Mouse (Mus musculus) stomach, embryonic 15.5 days (tissue): ENCODE measurements around the gene Olfr315. TPM values are rescaled to one million over a fixed set of nuclear protein-coding genes. Genes with fewer than 3 reads are reported as not detected.
"Not testable (repeated sequence)": the region's sequence is repeated elsewhere in the genome, so short reads cannot be mapped to it uniquely, and the experiment has no call there.

Experiments
- ATAC-seq: fragments of 200-750 bp; cut with Nextera tagmentation; 2 replicates; pipeline ENCODE4 v1.8.0; 2017; ENCODE audit warnings: low read depth, moderate number of reproducible peaks, moderate TSS enrichment; ENCODE audit not compliant: insufficient read depth, low FRiP score
- H3K27ac ChIP-seq: fragments of 300-500 bp; sonication (generic); 2 replicates; pipeline ENCODE4 v1.5.1; 2015; ENCODE audit warnings: mild to moderate bottlenecking, inconsistent platforms
- H3K27me3 ChIP-seq: fragments of 300-500 bp; sonication (generic); replicated peaks from 2 replicates; pipeline ENCODE4 v1.6.1; 2015; ENCODE audit warnings: inconsistent platforms
- H3K36me3 ChIP-seq: fragments of 300-500 bp; sonication (generic); 2 replicates; pipeline ENCODE4 v1.6.1; 2015; ENCODE audit warnings: inconsistent platforms
- H3K4me1 ChIP-seq: fragments of 300-500 bp; sonication (generic); 2 replicates; pipeline ENCODE4 v1.6.1; 2015; ENCODE audit warnings: inconsistent platforms
- H3K4me2 ChIP-seq: fragments of 300-500 bp; sonication (generic); 2 replicates; pipeline ENCODE4 v1.6.1; 2015; ENCODE audit warnings: mild to moderate bottlenecking, inconsistent platforms
- H3K4me3 ChIP-seq: fragments of 300-500 bp; sonication (generic); replicated peaks from 2 replicates; pipeline ENCODE4 v1.5.1; 2015; ENCODE audit warnings: inconsistent platforms
- H3K9ac ChIP-seq: fragments of 300-500 bp; sonication (generic); 2 replicates; pipeline ENCODE4 v1.6.1; 2015; ENCODE audit warnings: inconsistent platforms
- H3K9me3 ChIP-seq: fragments of 300-500 bp; sonication (generic); 2 replicates; pipeline ENCODE4 v1.6.1; 2016; ENCODE audit warnings: inconsistent platforms
- WGBS: fragments of 180-500 bp; shearing (Covaris S2); methylation state at CpG from one replicate; pipeline ENCODE4 v1.1.7; 2015; 5-methylcytosine and 5-hydroxymethylcytosine counted together
- polyA plus RNA-seq: library from polyadenylated mRNA; unstranded; fragments of >200 nt; fragmentation: Nextera tagmentation; extraction: Ambion mirVana; gene quantifications from 2 replicates; pipeline ENCODE4 v1.2.1, GENCODE M21; 2015

Olfr315 gene
- not detected in 2 replicates for polyA plus RNA-seq

DNA sequence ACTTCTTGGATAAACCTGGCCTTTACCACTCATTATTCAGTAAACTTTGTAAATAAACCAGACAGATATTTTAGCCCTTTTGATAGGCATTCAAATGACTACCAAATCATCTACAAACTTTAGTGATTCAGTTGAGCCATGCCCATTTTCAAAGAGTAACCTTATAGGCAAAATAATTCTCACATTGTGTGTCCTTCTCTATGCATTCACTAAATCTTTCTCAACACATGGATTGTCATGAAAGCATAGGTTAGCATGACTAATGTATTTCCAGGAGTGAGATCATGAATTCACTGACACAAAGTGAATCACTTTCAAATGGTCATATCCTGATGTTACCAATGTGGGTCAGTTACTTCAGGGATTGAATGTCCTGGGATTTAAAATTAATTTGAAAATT is at the start of gene Olfr315:
Gene Olfr315 (plus strand): TSS at position 301 of the 400 bp plus-strand sequence.
- Histone ChIP-seq H3K36me3 (no peaks in the 10 kb centered on the region), H3K27me3 (no peaks in the 10 kb centered on the region), H3K4me2 (no peak within 1 kb of the TSS), H3K27ac (no peak within 1 kb of the TSS), H3K4me1 (no peaks in the 10 kb centered on the region), H3K4me3 (no peak within 1 kb of the TSS), H3K9ac (no peak within 1 kb of the TSS), H3K9me3 (no peaks in the 10 kb centered on the region)
- ATAC-seq: no peak

DNA sequence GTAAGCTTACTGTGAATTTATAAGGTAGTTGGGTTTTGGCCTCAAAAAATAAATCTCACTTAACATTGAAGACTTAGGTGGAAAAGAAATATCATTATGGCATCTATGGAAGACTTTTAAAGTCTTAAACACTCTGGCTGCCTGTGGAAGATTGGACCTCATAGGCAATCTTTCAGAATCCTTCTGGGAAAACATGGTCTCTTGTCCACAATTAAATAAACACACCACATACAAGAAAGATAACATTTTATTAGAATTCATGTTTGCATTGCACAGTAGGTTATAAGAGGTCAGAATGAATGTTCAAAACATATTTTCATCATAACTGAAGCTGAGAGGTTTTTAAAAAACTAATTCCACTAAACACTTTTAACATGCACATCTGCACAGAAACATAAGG is 49.1 kb upstream of the Olfr315 start, which contains the start of gene Olfr318:
Gene Olfr318 (minus strand): TSS at position 101 of the 400 bp plus-strand sequence.
- Histone ChIP-seq H3K27ac (no peak within 1 kb of the TSS), H3K27me3 (no peaks in the 10 kb centered on the region), H3K4me1 (no peaks in the 10 kb centered on the region), H3K4me2 (no peak within 1 kb of the TSS), H3K9me3 (no peaks in the 10 kb centered on the region), H3K4me3 (no peak within 1 kb of the TSS), H3K9ac (no peak within 1 kb of the TSS), H3K36me3 (no peaks in the 10 kb centered on the region)
- ATAC-seq: no peak

DNA sequence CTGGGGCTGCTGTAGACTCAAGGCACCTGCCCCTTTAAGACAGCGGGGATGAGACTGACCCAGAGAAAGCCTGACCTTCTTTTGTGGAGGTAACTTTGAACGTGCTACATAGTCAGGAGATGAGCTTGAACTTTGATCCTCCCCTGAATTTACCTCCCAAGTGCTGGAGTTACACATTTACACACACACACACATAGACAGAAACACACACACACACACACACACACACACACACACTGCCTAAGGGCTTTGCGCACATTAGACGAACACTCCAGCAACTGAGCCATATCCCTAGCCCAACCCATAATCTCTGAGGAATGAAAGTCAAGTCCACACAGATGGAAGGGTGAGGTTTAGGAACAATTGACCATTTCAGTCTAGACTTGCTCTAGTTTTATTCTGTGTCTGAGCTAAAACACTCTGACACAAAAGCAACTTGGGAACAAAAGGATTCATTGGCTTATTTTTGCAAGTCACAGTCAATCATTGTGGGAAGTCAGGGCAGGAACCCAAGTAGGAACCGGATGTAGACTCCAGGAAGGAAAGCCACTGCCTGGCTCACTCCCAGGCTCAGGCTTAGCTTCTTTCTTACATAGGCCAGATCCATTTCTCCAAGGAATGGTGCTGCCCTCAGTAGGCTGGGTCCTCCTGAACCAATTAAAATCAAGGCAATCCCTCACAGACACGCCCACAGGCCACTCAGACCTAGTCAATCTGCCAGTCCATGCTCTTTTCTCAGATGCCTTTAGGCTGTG is 44.9 kb upstream of the Olfr315 start:
- not testable (repeated sequence) for H3K4me2 ChIP-seq, H3K36me3 ChIP-seq, H3K4me3 ChIP-seq, ATAC-seq, H3K9ac ChIP-seq, H3K9me3 ChIP-seq, H3K27me3 ChIP-seq, H3K27ac ChIP-seq, H3K4me1 ChIP-seq
- 70% methylated on average over 6 of the region's 6 CpGs for WGBS

DNA sequence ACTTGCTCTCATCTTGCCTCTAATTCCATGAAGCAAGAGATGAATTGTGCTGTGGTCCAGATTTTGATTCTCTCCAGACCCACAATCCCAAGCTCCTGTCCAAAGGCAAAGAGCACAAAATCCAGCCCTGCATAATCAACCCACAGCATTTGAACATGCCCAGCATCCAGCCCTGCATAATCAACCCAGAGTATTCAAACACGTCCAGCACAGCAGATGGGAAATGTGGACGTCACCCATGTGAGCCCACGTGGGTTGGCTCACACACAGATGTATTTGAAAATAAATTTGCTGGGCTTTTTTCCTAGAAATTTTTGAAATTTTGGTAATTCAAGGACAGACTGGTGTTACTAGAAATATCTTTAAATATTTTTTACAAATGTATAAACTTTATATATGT is 39.6 kb upstream of the Olfr315 start:
- no peaks in the 10 kb centered on the region for H3K4me1 ChIP-seq
- no peak overlapping the region for H3K4me3 ChIP-seq
- no peaks in the 10 kb centered on the region for H3K9me3 ChIP-seq
- no peak overlapping the region for H3K4me2 ChIP-seq
- no peak overlapping the region for H3K9ac ChIP-seq
- ATAC-seq: no peak
- no peaks in the 10 kb centered on the region for H3K36me3 ChIP-seq
- H3K27me3 ChIP-seq: no peaks in the 10 kb centered on the region
- H3K27ac ChIP-seq: no peak overlapping the region
- 46% methylated on average over 3 of the region's 3 CpGs for WGBS

GRCm38 (mm10) chr11:58738792-58739262 is 34.2 kb upstream of the Olfr315 start, which contains the start of gene Olfr317:
Olfr317 (minus strand) TSS chr11:58739212.
- no peak within 1 kb of the TSS for H3K4me3 ChIP-seq
- ATAC-seq: no peak
- H3K27me3 ChIP-seq: no peaks in the 10 kb centered on the region
- no peak within 1 kb of the TSS for H3K9ac ChIP-seq
- no peaks in the 10 kb centered on the region for H3K36me3 ChIP-seq
- no peak within 1 kb of the TSS for H3K27ac ChIP-seq
- H3K9me3 ChIP-seq: no peaks in the 10 kb centered on the region
- no peaks in the 10 kb centered on the region for H3K4me1 ChIP-seq
- 58% methylated on average over 4 of the region's 4 CpGs for WGBS
- H3K4me2 ChIP-seq: no peak within 1 kb of the TSS

DNA sequence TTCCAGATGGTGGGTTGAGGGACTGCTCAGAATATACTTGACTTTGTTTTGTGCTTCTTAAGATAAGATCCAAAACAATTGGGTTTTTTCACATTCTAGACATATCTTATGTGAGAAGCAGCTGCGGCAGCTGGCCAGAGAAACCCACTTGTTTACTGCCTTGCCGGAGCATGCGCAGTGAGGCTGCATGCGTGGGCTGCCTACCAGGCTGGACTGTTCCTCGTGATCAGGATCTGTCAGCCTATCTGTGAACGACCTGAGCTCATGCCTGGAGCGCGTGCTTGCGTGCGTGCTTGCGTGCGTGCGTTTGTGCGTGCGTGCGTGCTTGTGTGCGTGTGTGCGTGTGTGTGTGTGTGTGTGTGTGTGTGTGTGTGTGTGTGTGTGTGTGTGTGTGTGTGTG is 21.9 kb upstream of the Olfr315 start:
- H3K4me1 ChIP-seq, H3K9ac ChIP-seq, H3K9me3 ChIP-seq, H3K27me3 ChIP-seq, ATAC-seq, H3K4me3 ChIP-seq, H3K36me3 ChIP-seq, H3K4me2 ChIP-seq, H3K27ac ChIP-seq: not testable (repeated sequence)
- 75% methylated on average over 18 of the region's 18 CpGs for WGBS

GRCm38 (mm10) chr11:58752434-58752833 is 20.6 kb upstream of the Olfr315 start, which contains the start of gene Olfr316:
Olfr316 (plus strand) TSS chr11:58752734.
- Histone ChIP-seq H3K4me2 (no peak within 1 kb of the TSS), H3K27me3 (no peaks in the 10 kb centered on the region), H3K36me3 (no peaks in the 10 kb centered on the region), H3K27ac (no peak within 1 kb of the TSS), H3K9me3 (no peaks in the 10 kb centered on the region), H3K9ac (no peak within 1 kb of the TSS), H3K4me3 (no peak within 1 kb of the TSS), H3K4me1 (no peaks in the 10 kb centered on the region)
- 61% methylated on average over 2 of the region's 2 CpGs for WGBS
- no peak for ATAC-seq

DNA sequence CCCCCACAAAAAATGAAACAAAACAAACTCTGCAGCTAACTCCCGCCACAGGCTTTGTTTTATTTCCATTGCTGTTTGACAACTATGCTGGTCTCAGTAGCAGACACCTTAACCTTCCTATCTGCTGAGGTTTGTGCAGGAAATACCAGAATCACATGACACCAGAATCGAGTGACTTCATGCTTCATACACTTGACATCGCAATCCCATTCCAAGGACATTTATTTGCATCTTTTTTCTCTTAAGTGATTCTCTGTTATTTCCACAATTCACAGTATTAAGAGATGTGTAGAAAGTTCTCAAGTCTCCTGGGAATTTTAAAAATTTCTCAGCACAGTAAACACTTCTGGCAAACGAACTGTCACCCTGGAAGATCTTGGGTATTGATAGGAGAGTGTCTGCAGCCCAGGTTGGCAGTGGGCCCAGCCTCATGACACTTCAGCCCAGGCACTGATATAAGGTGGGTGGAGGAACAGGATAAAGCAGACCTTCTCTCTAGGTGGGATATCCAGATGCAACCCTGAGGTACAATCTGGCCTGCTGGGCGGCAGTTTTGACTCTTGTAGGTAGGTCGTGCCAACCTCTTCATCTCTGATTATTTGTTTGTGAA is 9.6 kb downstream of the Olfr315 start, which contains the start of gene Olfr314:
Gene Olfr314 (plus strand): TSS at position 473 of the 610 bp plus-strand sequence.
- H3K27ac ChIP-seq: no peak within 1 kb of the TSS

DNA sequence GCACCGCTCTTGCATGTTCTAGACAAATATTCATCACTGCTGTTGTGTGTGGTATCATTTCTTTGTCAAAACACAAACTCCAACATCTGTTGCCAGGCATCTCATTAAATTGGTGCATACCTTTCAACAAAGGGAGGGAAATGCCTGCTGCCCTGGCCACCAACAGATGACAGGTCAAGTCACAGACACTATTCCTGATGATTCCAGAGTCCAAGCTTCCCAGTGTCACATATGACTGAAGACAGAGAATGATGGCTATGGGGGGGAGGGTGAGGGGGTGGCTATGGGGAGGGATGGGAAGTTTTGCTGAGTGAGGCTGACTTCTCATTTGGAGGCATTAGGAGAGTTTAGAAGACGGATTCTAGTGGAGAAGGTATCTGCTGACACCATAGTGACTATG is 11.2 kb downstream of the Olfr315 start:
- Histone ChIP-seq H3K27ac (no peak overlapping the region), H3K36me3 (no peaks in the 10 kb centered on the region), H3K4me1 (no peaks in the 10 kb centered on the region), H3K4me2 (no peak overlapping the region), H3K9ac (no peak overlapping the region), H3K4me3 (no peak overlapping the region), H3K9me3 (no peaks in the 10 kb centered on the region), H3K27me3 (no peaks in the 10 kb centered on the region)
- 76% methylated on average over 2 of the region's 2 CpGs for WGBS
- ATAC-seq: no peak

More for the DNA sequence above, 9.6 kb downstream of the Olfr315 start, which contains the start of gene Olfr314:
- no peaks in the 10 kb centered on the region for H3K9me3 ChIP-seq
- no peak for ATAC-seq
- no peaks in the 10 kb centered on the region for H3K4me1 ChIP-seq
- 67% methylated on average over 6 of the region's 6 CpGs for WGBS
- no peaks in the 10 kb centered on the region for H3K27me3 ChIP-seq
- no peaks in the 10 kb centered on the region for H3K36me3 ChIP-seq
- no peak within 1 kb of the TSS for H3K9ac ChIP-seq
- no peak within 1 kb of the TSS for H3K4me3 ChIP-seq
- no peak within 1 kb of the TSS for H3K4me2 ChIP-seq

- Histone ChIP-seq H3K27ac (no peak overlapping the region), H3K9me3 (no peaks in the 10 kb centered on the region), H3K4me3 (no peak overlapping the region), H3K4me2 (no peak overlapping the region), H3K9ac (no peak overlapping the region), H3K27me3 (no peaks in the 10 kb centered on the region), H3K4me1 (no peaks in the 10 kb centered on the region), H3K36me3 (no peaks in the 10 kb centered on the region)
- no peak for ATAC-seq
- 77% methylated on average over 10 of the region's 10 CpGs for WGBS
Measured at GRCm38 (mm10) chr11:58787651-58788050, 14.7 kb downstream of the Olfr315 start.

GRCm38 (mm10) chr11:58788346-58788745 is 15.4 kb downstream of the Olfr315 start:
- no peak for ATAC-seq
- no peaks in the 10 kb centered on the region for H3K36me3 ChIP-seq
- no peak overlapping the region for H3K4me3 ChIP-seq
- H3K4me2 ChIP-seq: no peak overlapping the region
- H3K9ac ChIP-seq: no peak overlapping the region
- no peaks in the 10 kb centered on the region for H3K9me3 ChIP-seq
- no peaks in the 10 kb centered on the region for H3K4me1 ChIP-seq
- no peaks in the 10 kb centered on the region for H3K27me3 ChIP-seq
- no peak overlapping the region for H3K27ac ChIP-seq
- 72% methylated on average over 8 of the region's 8 CpGs for WGBS

DNA sequence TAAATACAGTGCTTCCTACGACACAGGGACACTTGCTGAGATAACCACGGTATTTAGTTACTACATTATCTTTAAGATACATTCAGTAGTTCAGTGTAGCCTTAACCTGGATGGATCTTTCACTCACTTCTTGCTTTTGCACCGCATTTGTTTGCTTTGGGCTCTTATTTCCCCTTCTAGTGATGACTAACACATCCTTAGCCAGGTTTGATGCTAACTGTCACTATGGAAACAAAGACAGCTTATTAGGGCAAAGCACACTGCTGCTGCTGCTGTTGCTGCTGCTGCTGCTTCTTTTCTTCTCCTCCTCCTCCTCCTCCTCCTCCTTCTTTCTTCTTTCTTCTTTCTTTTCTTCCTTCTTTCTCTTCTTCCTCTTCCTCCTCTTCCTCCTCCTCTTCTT is 16.5 kb downstream of the Olfr315 start:
- H3K27me3 ChIP-seq: no peaks in the 10 kb centered on the region
- ATAC-seq: no peak
- H3K4me3 ChIP-seq: no peak overlapping the region
- WGBS: 28% methylated on average over 3 of the region's 3 CpGs
- no peaks in the 10 kb centered on the region for H3K9me3 ChIP-seq
- no peaks in the 10 kb centered on the region for H3K36me3 ChIP-seq
- H3K27ac ChIP-seq: no peak overlapping the region
- H3K9ac ChIP-seq: no peak overlapping the region
- H3K4me1 ChIP-seq: no peaks in the 10 kb centered on the region
- no peak overlapping the region for H3K4me2 ChIP-seq
